Mouse (Mus musculus) liver, embryonic 12.5 days (tissue): ENCODE measurements around the gene Nifk. TPM values are rescaled to one million over a fixed set of nuclear protein-coding genes. Genes with fewer than 3 reads are reported as not detected.
A peak's percentile ranks its signal among the peaks of the same experiment; 100 is the strongest.

ENCODE experiments used
- ATAC-seq: fragments of 200-750 bp; cut with Nextera tagmentation; 2 replicates; pipeline ENCODE4 v1.8.0; 2017; ENCODE audit warnings: moderate number of reproducible peaks, mild to moderate bottlenecking, moderate library complexity
- H3K27ac ChIP-seq: fragments of 300-500 bp; sonication (generic); 2 replicates; pipeline ENCODE4 v1.5.1; 2016; ENCODE audit warnings: mild to moderate bottlenecking
- H3K27me3 ChIP-seq: fragments of 300-500 bp; sonication (generic); replicated peaks from 2 replicates; pipeline ENCODE4 v1.6.1; 2016; ENCODE audit warnings: mild to moderate bottlenecking, moderate library complexity
- H3K36me3 ChIP-seq: fragments of 300-500 bp; sonication (generic); 2 replicates; pipeline ENCODE4 v1.6.1; 2016; ENCODE audit warnings: mild to moderate bottlenecking, moderate library complexity
- H3K4me1 ChIP-seq: fragments of 300-500 bp; sonication (generic); 2 replicates; pipeline ENCODE4 v1.6.1; 2016
- H3K4me2 ChIP-seq: fragments of 300-500 bp; sonication (generic); 2 replicates; pipeline ENCODE4 v1.6.1; 2016; ENCODE audit warnings: mild to moderate bottlenecking, moderate library complexity
- H3K4me3 ChIP-seq: fragments of 300-500 bp; sonication (generic); 2 replicates; pipeline ENCODE4 v1.5.1; 2016; ENCODE audit warnings: mild to moderate bottlenecking, moderate library complexity
- H3K9ac ChIP-seq: fragments of 300-500 bp; sonication (generic); 2 replicates; pipeline ENCODE4 v1.6.1; 2016; ENCODE audit warnings: mild to moderate bottlenecking, moderate library complexity
- H3K9me3 ChIP-seq: fragments of 300-500 bp; sonication (generic); replicated peaks from 2 replicates; pipeline ENCODE4 v1.6.1; 2016; ENCODE audit warnings: mild to moderate bottlenecking, moderate library complexity
- WGBS: fragments of 180-500 bp; shearing (Covaris S2); methylation state at CpG from one replicate; pipeline ENCODE4 v1.1.7; 2016; ENCODE audit not compliant: insufficient replicate concordance; 5-methylcytosine and 5-hydroxymethylcytosine counted together
- polyA plus RNA-seq: library from polyadenylated mRNA; unstranded; fragments of >200 nt; fragmentation: Nextera tagmentation; extraction: Ambion mirVana; gene quantifications from 2 replicates; pipeline ENCODE4 v1.2.1, GENCODE M21; 2016

Nifk gene
- polyA plus RNA-seq, 1 experiment from 2014 or later: 86.3 TPM

GRCm38 (mm10) chr1:118335847-118336246 is 14.2 kb downstream of the Nifk start:
- Histone ChIP-seq H3K27ac (no peak overlapping the region), H3K4me1 (no peaks in the 10 kb centered on the region), H3K9ac (no peak overlapping the region), H3K27me3 (no peaks in the 10 kb centered on the region), H3K4me2 (no peak overlapping the region), H3K4me3 (no peak overlapping the region), H3K9me3 (no peaks in the 10 kb centered on the region), H3K36me3 (peaks cover 55% of the 10 kb centered on the region)
- ATAC-seq: no peak

- Histone ChIP-seq H3K27me3 (no peaks in the 10 kb centered on the region), H3K4me3 (no peak overlapping the region), H3K9me3 (no peaks in the 10 kb centered on the region), H3K4me2 (no peak overlapping the region), H3K36me3 (peaks cover 34% of the 10 kb centered on the region), H3K27ac (no peak overlapping the region), H3K9ac (no peak overlapping the region), H3K4me1 (0 out of 2 replicates have a peak, but pooled peaks cover 4% of the 10 kb centered on the region)
- 68% methylated on average over 5 of the region's 5 CpGs for WGBS
- ATAC-seq: no peak
These were observed 16.3 kb downstream of the Nifk start for GRCm38 (mm10) chr1:118337921-118338320.

- Histone ChIP-seq H3K36me3 (no peaks in the 10 kb centered on the region), H3K9me3 (no peaks in the 10 kb centered on the region), H3K27me3 (no peaks in the 10 kb centered on the region), H3K4me2 (no peak overlapping the region), H3K4me3 (no peak overlapping the region), H3K27ac (no peak overlapping the region), H3K9ac (no peak overlapping the region), H3K4me1 (0 out of 2 replicates have a peak, but pooled peaks cover 7% of the 10 kb centered on the region)
- 26% methylated on average over 6 of the region's 6 CpGs for WGBS
- ATAC-seq: no peak
These were observed 22.2 kb downstream of the Nifk start for GRCm38 (mm10) chr1:118343649-118344435.

DNA sequence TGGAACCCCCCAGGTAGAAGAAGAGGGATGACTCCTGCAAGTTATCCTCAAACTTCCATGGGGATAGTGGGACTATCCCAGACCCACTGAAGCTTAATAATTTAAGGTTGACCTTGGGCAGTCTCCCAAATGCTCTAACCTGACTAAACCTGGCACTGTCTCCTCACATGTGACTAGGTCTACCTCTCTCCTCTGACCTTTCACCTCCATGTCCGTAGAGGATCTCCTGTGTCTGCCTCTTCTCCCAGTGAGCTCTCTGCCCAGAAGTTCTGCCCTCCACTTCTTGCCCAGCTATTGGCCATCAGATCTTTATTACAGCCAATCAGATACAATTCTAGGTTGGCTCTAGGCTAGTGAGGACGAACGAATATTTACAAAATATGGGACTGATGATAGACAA is 28.3 kb downstream of the Nifk start:
- 60% methylated on average over 3 of the region's 3 CpGs for WGBS
- no peaks in the 10 kb centered on the region for H3K36me3 ChIP-seq
- no peak overlapping the region for H3K4me3 ChIP-seq
- H3K9me3 ChIP-seq: no peaks in the 10 kb centered on the region
- no peak overlapping the region for H3K27ac ChIP-seq
- H3K27me3 ChIP-seq: no peaks in the 10 kb centered on the region
- no peak for ATAC-seq
- H3K4me1 ChIP-seq: no peaks in the 10 kb centered on the region
- no peak overlapping the region for H3K9ac ChIP-seq
- H3K4me2 ChIP-seq: no peak overlapping the region

GRCm38 (mm10) chr1:118359071-118359761 is 37.6 kb downstream of the Nifk start:
- H3K4me1 ChIP-seq: no peaks in the 10 kb centered on the region
- H3K4me3 ChIP-seq: no peak overlapping the region
- no peaks in the 10 kb centered on the region for H3K9me3 ChIP-seq
- H3K27ac ChIP-seq: no peak overlapping the region
- 57% methylated on average over 6 of the region's 6 CpGs for WGBS
- ATAC-seq: no peak
- no peak overlapping the region for H3K9ac ChIP-seq
- H3K36me3 ChIP-seq: no peaks in the 10 kb centered on the region
- no peaks in the 10 kb centered on the region for H3K27me3 ChIP-seq
- no peak overlapping the region for H3K4me2 ChIP-seq

DNA sequence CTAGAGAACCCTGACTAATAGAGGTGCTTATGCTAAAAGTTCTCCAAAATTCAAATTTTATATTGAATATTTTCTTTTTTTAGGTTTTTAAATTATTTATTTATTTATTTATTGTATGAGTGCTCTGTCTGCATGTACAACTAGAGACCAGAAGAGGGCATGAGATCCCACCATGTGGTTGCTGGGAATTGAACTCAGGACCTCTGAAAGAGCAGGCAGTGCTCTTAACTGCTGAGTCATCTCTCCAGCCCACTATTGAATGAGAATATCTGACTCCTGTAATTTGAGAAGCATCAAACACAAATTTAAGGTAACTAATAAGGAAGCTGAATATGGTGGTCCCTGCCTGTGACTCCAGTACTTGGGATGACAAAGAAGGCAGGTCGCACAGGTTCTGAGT is 46.3 kb downstream of the Nifk start:
- Histone ChIP-seq H3K27me3 (no peaks in the 10 kb centered on the region), H3K4me2 (no peak overlapping the region), H3K36me3 (no peaks in the 10 kb centered on the region), H3K4me1 (peaks cover 10% of the 10 kb centered on the region; the same call in 1 of the 2 replicates), H3K9me3 (no peaks in the 10 kb centered on the region), H3K9ac (no peak overlapping the region), H3K27ac (no peak overlapping the region), H3K4me3 (no peak overlapping the region)
- WGBS: 77% methylated on average over 1 of the region's 1 CpGs
- ATAC-seq: peak; percentile 50; the same call in 1 of the 2 replicates

DNA sequence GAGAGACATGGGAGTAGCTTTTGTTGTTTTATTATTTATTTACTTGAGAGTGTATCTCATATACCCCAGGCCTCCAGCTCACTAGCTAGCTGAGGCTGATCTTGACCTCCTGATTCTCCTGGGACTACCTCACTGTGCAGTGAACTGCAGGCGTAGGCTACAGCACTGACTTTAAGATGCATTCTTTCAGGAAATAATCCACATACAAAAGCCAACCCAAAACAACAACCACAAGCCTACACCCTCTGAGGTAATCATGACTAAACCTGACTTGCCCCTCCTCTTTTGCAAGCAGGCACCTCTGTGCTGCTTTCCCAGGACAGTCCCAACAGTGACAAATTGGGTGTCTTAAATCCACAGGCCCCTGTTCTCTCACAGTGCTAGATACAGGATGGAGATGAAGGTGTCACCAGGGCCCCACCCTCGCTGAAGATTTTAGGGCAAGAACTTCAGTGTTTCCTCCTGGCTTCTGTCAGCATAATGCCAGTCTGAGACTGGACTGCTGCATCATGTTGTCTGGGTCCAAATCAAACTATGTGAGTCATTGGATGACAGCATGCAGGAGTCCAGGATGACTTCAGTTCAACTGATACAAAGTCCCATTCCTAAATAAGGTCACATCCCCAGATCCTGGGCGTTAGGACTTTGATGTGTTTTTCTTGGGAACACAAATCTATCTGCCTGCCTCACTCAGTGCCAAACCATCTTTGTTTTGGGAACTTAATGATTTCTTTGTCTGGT is 47.3 kb downstream of the Nifk start:
- Histone ChIP-seq H3K27me3 (no peaks in the 10 kb centered on the region), H3K9ac (no peak overlapping the region), H3K4me2 (no peak overlapping the region), H3K9me3 (no peaks in the 10 kb centered on the region), H3K27ac (no peak overlapping the region), H3K36me3 (no peaks in the 10 kb centered on the region), H3K4me3 (no peak overlapping the region), H3K4me1 (peaks cover 10% of the 10 kb centered on the region; the same call in 1 of the 2 replicates)
- peak; percentile 35 for ATAC-seq
- 52% methylated on average over 3 of the region's 3 CpGs for WGBS

- Histone ChIP-seq H3K9me3 (no peaks in the 10 kb centered on the region), H3K27me3 (no peaks in the 10 kb centered on the region), H3K27ac (no peak overlapping the region), H3K4me1 (no peaks in the 10 kb centered on the region), H3K9ac (no peak overlapping the region), H3K4me3 (no peak overlapping the region), H3K36me3 (no peaks in the 10 kb centered on the region), H3K4me2 (no peak overlapping the region)
- ATAC-seq: no peak
- whole genome bisulfite sequencing: 60% methylated on average over 5 of the region's 5 CpGs
These were observed 56.1 kb downstream of the Nifk start for GRCm38 (mm10) chr1:118377784-118378183.

DNA sequence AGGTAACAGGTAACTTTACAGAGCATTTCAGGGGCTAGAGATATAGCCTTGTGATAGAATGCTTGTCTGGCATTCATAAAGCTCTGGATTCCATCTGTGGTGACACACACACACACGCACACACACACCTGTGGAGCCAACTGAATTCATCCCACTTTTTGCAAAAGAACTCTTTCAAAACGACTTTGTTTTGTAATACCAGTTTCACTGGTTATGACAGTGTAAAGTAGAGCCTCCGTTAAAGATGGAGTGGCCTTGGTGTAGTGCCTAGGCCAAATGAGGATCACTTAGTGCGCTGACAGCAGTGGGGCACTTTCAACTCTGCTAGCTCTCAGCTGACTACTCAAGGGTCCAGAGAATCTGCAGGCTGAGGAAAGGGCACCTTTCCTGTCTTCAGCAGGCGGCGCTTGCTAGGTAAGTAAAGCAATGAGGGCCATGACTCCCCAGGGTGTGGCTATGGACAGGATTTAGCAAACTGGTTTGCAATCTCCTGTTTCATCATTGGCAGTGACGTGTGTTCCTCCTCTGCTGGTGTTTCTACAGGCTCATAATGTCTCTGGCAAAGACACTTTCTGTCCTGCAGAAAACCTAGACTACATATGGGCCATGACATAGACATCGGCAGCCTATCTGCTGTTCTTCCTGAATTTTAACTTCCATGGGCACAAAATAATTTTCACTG is 58.6 kb downstream of the Nifk start:
- no peak overlapping the region for H3K27ac ChIP-seq
- H3K36me3 ChIP-seq: peaks cover 2% of the 10 kb centered on the region; the same call in 1 of the 2 replicates

More for the DNA sequence above, 58.6 kb downstream of the Nifk start:
- H3K4me3 ChIP-seq: no peak overlapping the region
- no peaks in the 10 kb centered on the region for H3K27me3 ChIP-seq
- WGBS: 68% methylated on average over 8 of the region's 8 CpGs
- no peaks in the 10 kb centered on the region for H3K9me3 ChIP-seq
- no peak overlapping the region for H3K4me2 ChIP-seq
- no peak overlapping the region for H3K9ac ChIP-seq
- ATAC-seq: no peak
- H3K4me1 ChIP-seq: no peaks in the 10 kb centered on the region
